Mouse (Mus musculus): ENCODE data around the gene Pdpn.

The Pdpn gene

GRCm38 (mm10) chr4:143239117-143239516 lies 60.2 kb downstream of the Pdpn start:
- DNase-seq (ENCODE audit: low spot score): no peak

GRCm38 (mm10) chr4:143238241-143239031 lies 60.9 kb downstream of the Pdpn start:
- DNase-seq (ENCODE audit: low spot score): no peak

GRCm38 (mm10) chr4:143231790-143232422 lies 67.5 kb downstream of the Pdpn start:
- DNase-seq (ENCODE audit: low spot score): no peak

- no peak for DNase-seq (ENCODE audit: low spot score)
These were observed 68.3 kb downstream of the Pdpn start for GRCm38 (mm10) chr4:143231110-143231509.

- DNase-seq (ENCODE audit: low spot score): no peak
These were observed 71.4 kb downstream of the Pdpn start for GRCm38 (mm10) chr4:143227976-143228375.

- no peak for DNase-seq (ENCODE audit: low spot score)
These were observed 73.5 kb downstream of the Pdpn start for GRCm38 (mm10) chr4:143225886-143226285.

- no peak for DNase-seq (ENCODE audit: low spot score)
These were observed 80.0 kb downstream of the Pdpn start for GRCm38 (mm10) chr4:143219316-143219751.

GRCm38 (mm10) chr4:143218858-143219257 lies 80.5 kb downstream of the Pdpn start:
- DNase-seq (ENCODE audit: low spot score): no peak
